In the genomic region with DNA sequence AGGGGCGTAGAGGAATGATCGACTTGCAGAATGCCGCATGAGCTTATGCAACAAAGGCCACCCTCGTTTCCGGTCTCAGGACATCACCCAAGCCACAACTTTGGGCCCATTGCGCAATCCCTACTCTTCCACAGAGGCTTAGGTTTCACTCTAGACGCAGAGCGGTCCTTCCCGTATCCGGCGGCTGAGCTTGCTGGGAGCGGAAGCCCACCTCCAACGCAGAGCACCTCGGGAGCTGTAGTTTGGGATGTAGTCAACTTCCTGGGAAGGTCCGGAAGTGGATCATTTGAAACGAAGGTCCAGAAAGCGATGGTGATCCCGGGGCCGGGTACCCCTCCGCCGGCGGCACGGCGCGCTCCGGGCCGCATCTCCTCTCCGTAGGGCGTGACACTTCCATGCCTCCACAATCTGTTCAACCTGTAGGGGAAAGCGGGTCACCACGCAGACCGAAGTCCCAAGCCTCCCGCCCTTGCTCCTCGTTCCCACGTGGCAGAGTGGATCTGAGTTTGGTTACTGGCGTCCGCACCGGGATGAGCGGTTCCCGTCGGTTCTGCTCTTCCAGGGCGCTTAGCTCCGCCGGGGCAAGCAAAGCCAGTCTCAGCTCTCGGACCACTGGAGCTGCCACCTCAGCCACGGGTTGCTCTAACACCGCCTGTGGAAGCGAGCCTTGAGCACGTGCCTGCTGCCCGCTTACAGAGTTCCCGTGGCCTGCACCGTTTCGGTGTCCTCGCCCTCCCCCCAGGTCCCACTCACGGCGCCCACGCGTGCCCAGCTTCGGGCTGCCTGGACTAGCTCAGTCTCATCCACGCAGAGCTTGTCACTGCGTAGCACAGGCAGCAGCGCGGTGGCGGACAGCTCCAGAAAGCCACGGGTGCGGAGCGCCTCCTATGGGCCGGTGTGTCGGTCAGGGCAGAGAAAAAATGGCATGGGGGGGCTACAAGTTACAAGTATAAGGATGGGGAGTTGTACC, we compare ENCODE assay signal across 8 mouse cellular contexts. TPM values are rescaled to one million over a fixed set of nuclear protein-coding genes. Genes with fewer than 3 reads are reported as not detected.
DNase-seq lines count a peak whose midpoint lies in the region; ATAC-seq and TF ChIP-seq lines count a peak whose summit lies in the region.

No protein-coding gene starts in this region.

- TF ChIP-seq POLR2A in cortical plate, adult 2 months (IDR thresholded peaks at IDR 0.05; ENCODE audit: extremely low read depth, insufficient read depth, low read length): peak; percentile 95

- DNase-seq in gastrocnemius, adult 8-10 months (ENCODE audit: low spot score in 2 of 2): peak; percentile 93 to 96
- peak; percentile 94 for DNase-seq in induced T-regulatory cell, adult 2 months (ENCODE audit: low read depth)
- peak; percentile 93 to 97 for DNase-seq in left cerebral cortex, adult 9 months (ENCODE audit: low spot score in 2 of 2)
- peak; percentile 91 for DNase-seq in right cerebral cortex, postnatal 14 days
- peak; percentile 91 to 97 for DNase-seq in urinary bladder, postnatal 36 days (ENCODE audit: low spot score in 2 of 2)

- H3K4me3 ChIP-seq in cortical plate, adult 2 months (ENCODE audit: insufficient read depth, low read length): peak overlapping the region; percentile 30

- peak overlapping the region; percentile 51 for H3K27ac ChIP-seq in cortical plate, adult 2 months (ENCODE audit: insufficient read depth, low read length)

- TF ChIP-seq CTCF in cortical plate, adult 2 months (IDR thresholded peaks at IDR 0.05; ENCODE audit: extremely low read depth, insufficient read depth, low read length): peak; percentile 73

- peaks cover 5% of the 10 kb centered on the region; the same call in 1 of the 2 replicates for H3K4me1 ChIP-seq in cortical plate, adult 2 months (ENCODE audit: control insufficient read depth, insufficient read depth, low read length)

- peak; percentile 47 for ATAC-seq in activated CD4-positive, CD25-positive, alpha-beta regulatory T cell, adult 4 months
- ATAC-seq in megakaryocyte progenitor cell, adult 5-6 weeks (replicated peaks; ENCODE audit: poor library complexity): peak; percentile 72

RNA-seq across cellular contexts. Expression of a gene that starts 4.8 kb away (rescaled TPM):
- 10 to 100 TPM; 22.7 to 24.1 TPM for polyA plus RNA-seq in activated CD4-positive, CD25-positive, alpha-beta regulatory T cell, adult 4 months (2017; shearing (Covaris generic))
- polyA plus RNA-seq in cortical plate, adult 2 months (2012; rRNA removed): 14.6 and 14.9 TPM in 2 replicates
- 1 to 10 TPM; 1.6 to 3.2 (median 1.8) TPM for total RNA-seq in gastrocnemius, adult 8-10 months (2022)
- total RNA-seq in megakaryocyte progenitor cell, adult 5-6 weeks (2015): 9.1 and 10.2 TPM in 2 replicates
- total RNA-seq in megakaryocyte progenitor cell, adult 5-6 weeks (2017): 6.4 and 8.9 TPM in 2 replicates

RNA-seq across cellular contexts. Expression of a gene that starts 5.9 kb away (rescaled TPM):
- polyA plus RNA-seq in activated CD4-positive, CD25-positive, alpha-beta regulatory T cell, adult 4 months (2017; shearing (Covaris generic)): 1 to 10 TPM; 1.7 to 3.5 TPM
- 0.68 and 1.8 TPM in 2 replicates for polyA plus RNA-seq in cortical plate, adult 2 months (2012; rRNA removed)
- not detected for total RNA-seq in gastrocnemius, adult 8-10 months (2022)
- total RNA-seq in megakaryocyte progenitor cell, adult 5-6 weeks (2015): not detected in 2 replicates
- not detected in 2 replicates for total RNA-seq in megakaryocyte progenitor cell, adult 5-6 weeks (2017)

RNA-seq across cellular contexts. Expression of a gene that starts 13.0 kb away (rescaled TPM):
- 10 to 100 TPM; 10.6 to 14.6 TPM for polyA plus RNA-seq in activated CD4-positive, CD25-positive, alpha-beta regulatory T cell, adult 4 months (2017; shearing (Covaris generic))
- 16.0 and 19.5 TPM in 2 replicates for polyA plus RNA-seq in cortical plate, adult 2 months (2012; rRNA removed)
- under 1 TPM; 0.29 to 0.89 (median 0.46) TPM for total RNA-seq in gastrocnemius, adult 8-10 months (2022)
- total RNA-seq in megakaryocyte progenitor cell, adult 5-6 weeks (2015): 1.4 and 2.0 TPM in 2 replicates
- 1.1 and 4.1 TPM in 2 replicates for total RNA-seq in megakaryocyte progenitor cell, adult 5-6 weeks (2017)

RNA-seq across cellular contexts. Expression of a gene that starts 24.9 kb away (rescaled TPM):
- polyA plus RNA-seq in activated CD4-positive, CD25-positive, alpha-beta regulatory T cell, adult 4 months (2017; shearing (Covaris generic)): not detected
- polyA plus RNA-seq in cortical plate, adult 2 months (2012; rRNA removed): 1.5 and 1.8 TPM in 2 replicates
- total RNA-seq in gastrocnemius, adult 8-10 months (2022): under 1 TPM; 0.22 to 0.76 (median 0.69) TPM
- 0.30 and 1.3 TPM in 2 replicates for total RNA-seq in megakaryocyte progenitor cell, adult 5-6 weeks (2015)
- total RNA-seq in megakaryocyte progenitor cell, adult 5-6 weeks (2017): 0.08 and 0.57 TPM in 2 replicates

RNA-seq across cellular contexts. Expression of a gene that starts 35.3 kb away (rescaled TPM):
- 100 to 1,000 TPM; 869 to 969 TPM for polyA plus RNA-seq in activated CD4-positive, CD25-positive, alpha-beta regulatory T cell, adult 4 months (2017; shearing (Covaris generic))
- 499 and 554 TPM in 2 replicates for polyA plus RNA-seq in cortical plate, adult 2 months (2012; rRNA removed)
- 100 to 1,000 TPM; 486 to 610 (median 547) TPM for total RNA-seq in gastrocnemius, adult 8-10 months (2022)
- total RNA-seq in megakaryocyte progenitor cell, adult 5-6 weeks (2015): 4,838 and 5,186 TPM in 2 replicates
- total RNA-seq in megakaryocyte progenitor cell, adult 5-6 weeks (2017): 1,989 and 2,131 TPM in 2 replicates

Comparison
In these comparisons a context has a peak if more than half of its experiments do, and no peak if none do; other contexts are left out.
1. Peak in every context shown above with its lines: DNase-seq, ATAC-seq, H3K4me3 ChIP-seq and H3K27ac ChIP-seq.